Mouse (Mus musculus): Measurements from ENCODE around the gene Tmem216.
"Not testable (repeated sequence)": the region's sequence is repeated elsewhere in the genome, so short reads cannot be mapped to it uniquely, and the experiment has no call there.

Gene Tmem216

GRCm38 (mm10) chr19:10564278-10564677 lies 8.2 kb upstream of the Tmem216 start:
- no peak for DNase-seq

- DNase-seq: no peak
These were observed 6.3 kb upstream of the Tmem216 start for GRCm38 (mm10) chr19:10562351-10562750.

GRCm38 (mm10) chr19:10561558-10562314 lies 5.7 kb upstream of the Tmem216 start:
- peak; percentile 23 for DNase-seq

DNA sequence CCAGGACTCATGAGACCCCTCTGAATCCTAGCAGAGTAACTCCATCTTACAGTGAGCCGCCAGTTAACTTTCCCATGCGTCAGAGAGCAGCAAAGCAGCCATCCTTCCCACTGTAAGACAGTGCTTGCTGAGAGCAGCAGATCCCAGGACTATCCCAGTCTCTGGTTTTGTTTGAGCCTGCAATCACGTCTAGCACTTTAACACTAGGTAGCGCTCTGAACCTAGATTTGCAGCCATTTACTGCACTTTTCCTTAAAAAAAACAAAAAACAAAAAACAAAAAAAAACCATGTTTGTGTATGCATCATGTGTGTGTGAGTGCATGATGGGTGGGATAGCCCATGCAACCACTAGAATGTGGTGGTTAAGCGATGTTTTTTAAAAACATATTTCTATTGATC lies 4.1 kb upstream of the Tmem216 start:
- peak; percentile 28 for DNase-seq

- not testable (repeated sequence) for DNase-seq
These were observed 1.9 kb upstream of the Tmem216 start for GRCm38 (mm10) chr19:10557837-10558375.

DNA sequence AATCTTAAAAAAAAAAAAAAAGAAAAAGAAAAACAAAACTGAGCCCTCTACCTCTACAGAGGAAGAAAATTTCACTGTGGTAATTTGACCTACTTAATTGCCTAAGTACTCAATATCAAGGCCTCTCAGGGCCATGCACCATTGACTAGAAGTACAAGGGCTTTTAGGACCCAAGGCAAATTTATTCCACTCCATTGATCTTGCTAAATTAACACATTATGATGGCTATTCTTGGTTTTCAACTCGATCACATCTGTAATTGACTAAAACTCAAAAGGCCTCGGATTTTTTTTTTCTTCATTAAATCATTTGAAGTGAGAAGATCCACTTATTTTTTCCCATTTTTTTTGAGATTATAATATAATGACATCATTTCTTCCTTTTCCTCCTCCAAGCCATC lies 1.4 kb upstream of the Tmem216 start:
- no peak for DNase-seq

- no peak for DNase-seq
These were observed 963 bp upstream of the Tmem216 start for GRCm38 (mm10) chr19:10557001-10557400.

DNA sequence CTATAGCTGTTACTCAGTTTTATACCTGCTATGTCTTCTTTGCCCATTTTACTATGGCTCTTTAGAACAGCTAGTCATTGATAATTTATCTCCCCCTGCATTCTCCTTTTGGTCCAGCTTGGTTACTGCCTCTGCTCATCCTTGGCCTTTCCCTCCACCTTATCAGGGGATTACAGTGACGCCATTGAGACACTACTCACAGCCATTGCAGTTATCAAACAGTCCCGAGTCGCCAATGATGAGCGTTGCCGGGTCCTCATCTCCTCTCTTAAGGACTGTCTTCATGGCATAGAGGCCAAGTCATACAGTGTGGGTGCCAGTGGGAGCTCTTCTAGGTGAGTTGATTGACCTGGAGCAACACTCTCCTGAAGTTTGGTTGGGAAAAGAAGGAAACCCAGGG lies 16.6 kb downstream of the Tmem216 start:
- no peak for DNase-seq

- DNase-seq: no peak
These were observed 26.0 kb downstream of the Tmem216 start for GRCm38 (mm10) chr19:10530082-10530481.

GRCm38 (mm10) chr19:10525910-10526309 lies 30.1 kb downstream of the Tmem216 start, which contains the start of gene Sdhaf2:
Gene Sdhaf2, minus strand, starts transcription at chr19:10526142.
- DNase-seq: peak; percentile 83

- DNase-seq: peak; percentile 96
These were observed 30.7 kb downstream of the Tmem216 start, which contains the start of gene Cpsf7 for GRCm38 (mm10) chr19:10525106-10525901. Gene Cpsf7, plus strand, starts transcription at chr19:10525266.

DNA sequence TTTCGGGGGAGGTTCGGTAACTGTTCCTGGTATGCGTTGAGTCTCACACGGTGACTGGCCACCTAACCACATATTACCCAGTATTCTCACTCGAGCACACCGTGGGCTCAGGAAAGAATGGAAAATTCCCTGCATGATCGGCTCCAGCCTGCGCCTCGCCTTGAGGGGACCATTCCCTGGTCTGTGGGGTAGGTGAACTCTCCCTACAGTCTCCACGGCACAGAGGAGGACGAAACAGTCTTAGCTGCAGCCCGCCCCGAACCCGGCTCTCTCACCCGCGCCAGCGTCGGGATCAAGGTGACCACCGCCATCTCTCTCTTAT lies 31.3 kb downstream of the Tmem216 start:
- DNase-seq: no peak

DNA sequence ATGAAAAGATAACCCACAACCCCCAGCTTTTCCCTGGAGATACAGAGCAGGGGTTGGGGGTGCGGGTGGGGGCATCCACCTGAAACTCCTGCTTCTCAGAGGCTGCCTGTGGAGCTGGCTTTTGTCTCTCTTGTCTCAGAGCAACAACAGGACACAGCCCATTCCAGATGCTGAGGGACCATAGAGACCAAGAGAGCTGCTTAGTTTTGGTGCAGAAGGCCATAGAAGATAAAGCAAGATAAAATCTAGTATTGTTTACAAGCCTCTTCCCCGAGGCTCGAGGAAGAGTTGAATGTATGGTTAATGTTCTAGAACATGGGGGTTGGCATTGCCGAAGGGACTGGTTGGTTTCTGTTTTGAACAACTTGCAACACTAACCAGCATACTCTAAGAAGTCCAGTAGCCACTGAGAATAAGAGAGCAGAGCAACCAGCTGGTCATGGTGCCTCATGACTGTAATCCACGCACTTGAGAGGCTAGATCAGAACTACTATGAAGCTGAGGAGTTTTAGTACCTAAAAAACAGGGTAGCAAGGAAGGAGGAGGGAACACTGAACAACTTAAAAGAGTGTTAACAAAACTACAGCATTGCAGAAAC lies 32.5 kb downstream of the Tmem216 start:
- no peak for DNase-seq

GRCm38 (mm10) chr19:10521926-10522325 lies 34.1 kb downstream of the Tmem216 start:
- DNase-seq: no peak

DNA sequence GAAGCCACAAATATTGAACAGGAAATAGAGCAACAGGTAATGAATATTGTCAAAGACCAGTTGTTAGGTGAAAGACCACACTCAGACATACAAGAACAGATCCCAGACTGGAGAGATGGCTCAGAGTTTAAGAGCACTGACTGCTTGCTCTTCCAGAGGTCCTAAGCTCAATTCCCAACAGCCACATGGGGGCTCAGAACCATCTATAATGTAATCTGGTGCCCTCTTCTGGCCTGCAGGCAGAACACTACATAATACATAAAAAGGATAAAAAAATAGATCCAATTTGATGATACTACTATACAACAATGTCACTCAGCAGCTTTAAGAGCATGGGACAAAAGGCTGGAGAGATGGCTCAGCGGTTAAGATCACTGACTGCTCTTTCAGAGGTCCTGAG lies 35.7 kb downstream of the Tmem216 start:
- DNase-seq: peak; percentile 62

GRCm38 (mm10) chr19:10510759-10511330 lies 45.2 kb downstream of the Tmem216 start:
- DNase-seq: no peak

GRCm38 (mm10) chr19:10502571-10502970 lies 53.5 kb downstream of the Tmem216 start:
- DNase-seq: peak; percentile 72

DNA sequence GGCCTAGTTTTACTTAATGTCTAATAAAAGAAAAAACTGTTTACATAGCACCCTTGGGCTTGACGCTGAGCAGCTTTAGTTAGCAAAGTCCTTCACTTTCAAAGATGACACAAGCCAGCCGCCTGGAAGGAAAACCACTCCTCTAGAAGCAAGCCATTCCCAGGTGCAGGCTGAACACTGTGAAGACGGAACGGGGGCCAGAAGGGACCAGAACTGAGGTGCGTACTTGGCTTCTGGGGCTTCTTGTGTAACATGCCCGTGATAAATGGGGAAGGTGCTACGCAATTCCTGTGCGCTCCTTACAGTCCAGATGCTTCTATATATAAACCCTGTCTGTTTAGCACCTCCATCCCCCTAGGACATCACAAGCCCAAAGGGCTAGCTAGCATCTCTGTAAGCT lies 55.5 kb downstream of the Tmem216 start:
- DNase-seq: no peak

- DNase-seq: no peak
These were observed 58.4 kb downstream of the Tmem216 start for GRCm38 (mm10) chr19:10497512-10498160.

GRCm38 (mm10) chr19:10496976-10497375 lies 59.1 kb downstream of the Tmem216 start:
- DNase-seq: no peak

DNA sequence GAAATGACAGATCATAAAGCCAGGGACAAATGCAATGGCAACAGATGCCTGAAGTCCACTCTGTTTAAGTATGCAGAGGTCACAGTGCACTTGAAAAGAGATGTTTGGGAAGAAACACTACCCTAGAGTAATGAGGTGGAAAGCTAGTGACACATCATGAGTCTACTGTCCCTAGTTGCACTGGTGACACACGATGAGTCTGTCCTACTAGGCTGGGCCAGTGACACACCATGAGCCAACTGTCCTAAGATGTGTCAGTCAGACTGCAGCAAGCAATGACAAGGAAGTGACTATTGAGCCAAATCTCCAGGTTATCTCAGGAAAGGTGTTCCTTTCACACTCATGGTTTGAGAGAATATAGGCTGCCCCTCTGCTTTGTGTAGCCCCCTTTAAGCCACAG lies 60.4 kb downstream of the Tmem216 start:
- no peak for DNase-seq

DNA sequence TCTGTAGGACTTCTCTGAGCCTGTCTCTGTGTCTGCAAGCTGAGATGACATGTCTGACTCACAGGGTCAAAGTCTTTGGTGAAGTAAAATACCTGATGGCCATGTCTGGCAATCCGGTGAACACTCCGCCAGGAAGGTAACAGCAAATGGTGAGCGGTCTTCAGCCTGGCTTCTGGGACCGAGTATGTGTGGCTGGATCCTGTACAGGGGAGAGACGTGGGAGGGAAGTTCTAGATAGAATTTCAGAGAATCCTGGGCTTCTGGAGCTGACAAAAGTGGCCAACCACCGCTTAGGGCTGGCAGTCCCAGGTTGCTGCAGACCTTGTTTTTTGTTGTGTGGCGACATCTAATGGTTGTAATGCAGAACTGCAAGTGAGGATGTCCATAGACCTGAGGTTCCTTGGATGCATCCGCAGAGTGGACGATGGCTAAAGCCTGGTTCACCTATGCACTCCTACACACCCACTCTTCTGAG lies 69.7 kb downstream of the Tmem216 start:
- DNase-seq: peak; percentile 82
